Mouse (Mus musculus): ENCODE measurements at regions not wholly inside any gene's neighbourhood (a gene's known extent, or its start where the extent isn't known, plus 50 kb on each side); places are given as distances from the start of the nearest gene placed in this dataset.

DNA sequence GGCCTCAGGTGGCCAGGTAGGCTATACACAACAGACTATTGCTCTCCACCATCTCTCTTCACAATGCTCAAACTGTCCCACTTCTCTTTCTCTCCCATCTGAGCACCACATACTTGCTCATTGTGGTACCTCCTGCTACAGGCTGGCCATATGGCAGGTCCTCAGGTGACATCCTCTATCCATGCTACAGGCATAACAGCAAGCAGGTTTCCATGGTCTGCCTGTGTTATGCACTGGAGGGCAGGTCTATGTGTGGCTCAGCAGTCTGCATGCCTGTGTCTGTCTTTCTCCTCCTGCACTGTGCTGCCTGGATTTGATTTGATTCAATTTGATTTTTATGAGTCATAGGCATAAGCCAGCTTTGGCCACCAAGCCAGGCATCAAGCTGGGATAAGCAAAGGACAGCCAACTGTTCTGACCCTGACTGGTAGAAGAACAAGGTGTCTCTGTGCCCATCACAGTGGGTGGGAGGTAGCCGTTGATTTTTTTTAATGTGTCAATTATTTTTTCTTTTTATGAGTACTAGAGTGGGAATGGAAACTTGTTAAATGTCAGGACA, 118.8 kb upstream of the Syt1 start:
- Histone ChIP-seq H3K27me3 (ENCODE audit: control insufficient read depth, insufficient read depth, low read length, poor library complexity, severe bottlenecking) (no peaks in the 10 kb centered on the region), H3K27ac (ENCODE audit: insufficient read depth, low read length) (no peak overlapping the region), H3K9me3 (replicated peaks; ENCODE audit: control insufficient read depth, insufficient read depth, low read length, poor library complexity, severe bottlenecking) (no peaks in the 10 kb centered on the region), H3K4me1 (ENCODE audit: control insufficient read depth, insufficient read depth, low read length) (no peaks in the 10 kb centered on the region), H3K9ac (ENCODE audit: low read depth, poor library complexity, severe bottlenecking) (no peak overlapping the region), H3K4me3 (ENCODE audit: low read depth, low read length) (no peak overlapping the region), H3K36me3 (ENCODE audit: control insufficient read depth, insufficient read depth, low read length, poor library complexity, severe bottlenecking) (no peaks in the 10 kb centered on the region)
- TF ChIP-seq CTCF (IDR thresholded peaks at IDR 0.05; ENCODE audit: low read depth, low read length) (no peak), EP300 (IDR thresholded peaks at IDR 0.05; ENCODE audit: insufficient read depth, low read depth, low read length) (no peak), POLR2A (IDR thresholded peaks at IDR 0.05; ENCODE audit: insufficient read depth, low read length) (no peak)

DNA sequence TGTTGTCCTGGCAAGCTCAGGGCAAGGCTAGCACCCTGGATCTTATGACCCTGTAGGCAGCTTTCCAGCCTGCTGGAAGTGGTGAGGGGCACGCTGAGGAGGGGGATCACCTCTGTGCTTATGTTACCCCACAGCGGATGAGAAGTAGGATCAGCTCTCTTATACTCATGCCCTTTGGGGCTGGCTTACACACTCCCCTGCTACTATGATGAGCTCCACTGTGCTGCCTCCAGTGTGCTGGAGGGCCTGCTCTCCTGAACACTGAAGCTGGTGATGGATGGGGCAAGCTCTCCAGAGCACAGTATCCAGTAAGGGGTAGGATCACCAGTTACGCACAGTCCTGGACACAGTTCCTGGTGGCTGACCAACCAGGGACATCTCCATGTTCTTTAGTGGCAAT, 118.3 kb upstream of the Syt1 start:
- no peak overlapping the region for H3K27ac ChIP-seq (ENCODE audit: insufficient read depth, low read length)
- TF ChIP-seq POLR2A (IDR thresholded peaks at IDR 0.05; ENCODE audit: insufficient read depth, low read length) (no peak), CTCF (IDR thresholded peaks at IDR 0.05; ENCODE audit: low read depth, low read length) (no peak), EP300 (IDR thresholded peaks at IDR 0.05; ENCODE audit: insufficient read depth, low read depth, low read length) (no peak)
- H3K36me3 ChIP-seq (ENCODE audit: control insufficient read depth, insufficient read depth, low read length, poor library complexity, severe bottlenecking), result no peaks in the 10 kb centered on the region
- no peaks in the 10 kb centered on the region for H3K4me1 ChIP-seq (ENCODE audit: control insufficient read depth, insufficient read depth, low read length)
- no peak overlapping the region for H3K9ac ChIP-seq (ENCODE audit: low read depth, poor library complexity, severe bottlenecking)
- no peak overlapping the region for H3K4me3 ChIP-seq (ENCODE audit: low read depth, low read length)
- no peaks in the 10 kb centered on the region; the same call in 1 of the 2 replicates for H3K27me3 ChIP-seq (ENCODE audit: control insufficient read depth, insufficient read depth, low read length, poor library complexity, severe bottlenecking)
- no peaks in the 10 kb centered on the region for H3K9me3 ChIP-seq (replicated peaks; ENCODE audit: control insufficient read depth, insufficient read depth, low read length, poor library complexity, severe bottlenecking)

DNA sequence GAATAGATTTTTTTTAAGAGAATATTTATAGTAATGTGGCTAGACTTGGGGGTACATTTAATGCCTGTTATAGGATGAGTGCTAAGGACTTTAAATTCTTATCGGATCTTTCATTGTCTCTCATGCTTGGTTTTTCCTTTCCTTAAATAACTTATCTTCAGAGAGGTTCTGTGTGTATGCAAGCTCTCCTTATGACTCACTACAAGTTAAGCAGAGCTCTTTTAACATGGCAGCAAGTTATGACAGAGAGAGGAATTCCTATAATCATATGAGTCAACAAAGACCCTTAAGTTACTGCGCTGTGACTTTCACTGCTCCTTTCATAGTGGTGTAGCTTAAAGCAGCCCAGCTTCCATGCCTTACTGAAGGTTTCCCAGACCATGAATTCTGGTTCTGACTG, 115.9 kb upstream of the Syt1 start:
- TF ChIP-seq POLR2A (IDR thresholded peaks at IDR 0.05; ENCODE audit: insufficient read depth, low read length) (no peak), EP300 (IDR thresholded peaks at IDR 0.05; ENCODE audit: insufficient read depth, low read depth, low read length) (no peak)
- Histone ChIP-seq H3K36me3 (ENCODE audit: control insufficient read depth, insufficient read depth, low read length, poor library complexity, severe bottlenecking) (no peaks in the 10 kb centered on the region), H3K4me1 (ENCODE audit: control insufficient read depth, insufficient read depth, low read length) (no peaks in the 10 kb centered on the region), H3K27ac (ENCODE audit: insufficient read depth, low read length) (no peak overlapping the region), H3K9ac (ENCODE audit: low read depth, poor library complexity, severe bottlenecking) (no peak overlapping the region), H3K4me3 (ENCODE audit: low read depth, low read length) (no peak overlapping the region), H3K27me3 (ENCODE audit: control insufficient read depth, insufficient read depth, low read length, poor library complexity, severe bottlenecking) (no peaks in the 10 kb centered on the region; the same call in 1 of the 2 replicates), H3K9me3 (replicated peaks; ENCODE audit: control insufficient read depth, insufficient read depth, low read length, poor library complexity, severe bottlenecking) (no peaks in the 10 kb centered on the region)

DNA sequence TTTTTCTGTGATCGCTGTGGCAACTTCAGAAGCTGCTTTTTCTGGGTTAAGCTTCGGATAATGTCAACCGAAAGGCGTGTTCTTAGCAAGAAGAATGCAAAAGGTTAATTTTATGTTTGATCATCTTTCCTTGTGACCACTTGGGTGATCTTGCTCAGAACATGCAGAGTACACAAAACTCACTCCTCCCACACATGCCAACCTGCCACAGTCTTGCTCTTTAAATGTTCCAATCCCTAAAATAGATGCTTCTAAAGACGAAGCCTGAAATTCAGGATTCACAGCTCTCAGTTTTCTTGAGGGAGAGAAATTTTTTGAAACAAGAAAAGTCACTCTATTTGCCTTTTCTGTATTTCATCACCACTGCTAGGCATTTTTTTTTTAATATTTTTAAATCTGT, 106.4 kb upstream of the Syt1 start:
- no peaks in the 10 kb centered on the region for H3K27me3 ChIP-seq (ENCODE audit: control insufficient read depth, insufficient read depth, low read length, poor library complexity, severe bottlenecking)
- no peak overlapping the region for H3K4me3 ChIP-seq (ENCODE audit: low read depth, low read length)
- no peak overlapping the region for H3K9ac ChIP-seq (ENCODE audit: low read depth, poor library complexity, severe bottlenecking)
- no peaks in the 10 kb centered on the region for H3K36me3 ChIP-seq (ENCODE audit: control insufficient read depth, insufficient read depth, low read length, poor library complexity, severe bottlenecking)
- no peaks in the 10 kb centered on the region for H3K4me1 ChIP-seq (ENCODE audit: control insufficient read depth, insufficient read depth, low read length)
- no peaks in the 10 kb centered on the region for H3K9me3 ChIP-seq (replicated peaks; ENCODE audit: control insufficient read depth, insufficient read depth, low read length, poor library complexity, severe bottlenecking)
- H3K27ac ChIP-seq (ENCODE audit: insufficient read depth, low read length), result no peak overlapping the region
- TF ChIP-seq EP300 (IDR thresholded peaks at IDR 0.05; ENCODE audit: insufficient read depth, low read depth, low read length) (no peak), POLR2A (IDR thresholded peaks at IDR 0.05; ENCODE audit: insufficient read depth, low read length) (no peak), CTCF (IDR thresholded peaks at IDR 0.05; ENCODE audit: low read depth, low read length) (no peak)

DNA sequence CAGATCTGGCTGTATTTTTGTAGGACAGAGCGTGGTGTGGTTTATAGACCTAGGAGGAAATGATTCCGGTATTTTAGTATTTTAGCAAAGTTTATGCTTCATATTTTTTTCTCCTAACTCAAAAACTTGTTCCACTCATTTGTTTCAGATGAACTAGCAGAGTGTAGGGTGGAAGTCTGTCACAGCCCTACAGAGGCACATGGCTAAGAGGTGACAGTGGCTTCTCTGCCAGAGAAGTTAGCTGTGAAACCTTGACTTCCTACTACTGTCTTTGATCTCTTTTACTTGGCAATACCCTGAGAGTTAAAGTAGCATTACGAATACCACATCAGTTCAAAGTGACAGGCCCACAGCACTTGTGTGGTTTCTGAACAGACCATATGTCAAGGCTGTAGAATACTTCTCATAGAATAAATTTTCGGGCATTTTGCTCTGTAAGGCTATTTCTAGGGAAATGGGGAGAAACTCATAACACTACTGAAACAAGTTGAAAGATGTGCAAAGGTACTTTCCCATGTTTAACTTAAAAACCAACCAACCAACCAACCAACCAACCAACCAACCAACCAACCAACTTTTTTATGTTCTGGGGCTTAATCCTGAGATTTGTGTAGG, 104.3 kb upstream of the Syt1 start:
- no peaks in the 10 kb centered on the region for H3K27me3 ChIP-seq (ENCODE audit: control insufficient read depth, insufficient read depth, low read length, poor library complexity, severe bottlenecking)

DNA sequence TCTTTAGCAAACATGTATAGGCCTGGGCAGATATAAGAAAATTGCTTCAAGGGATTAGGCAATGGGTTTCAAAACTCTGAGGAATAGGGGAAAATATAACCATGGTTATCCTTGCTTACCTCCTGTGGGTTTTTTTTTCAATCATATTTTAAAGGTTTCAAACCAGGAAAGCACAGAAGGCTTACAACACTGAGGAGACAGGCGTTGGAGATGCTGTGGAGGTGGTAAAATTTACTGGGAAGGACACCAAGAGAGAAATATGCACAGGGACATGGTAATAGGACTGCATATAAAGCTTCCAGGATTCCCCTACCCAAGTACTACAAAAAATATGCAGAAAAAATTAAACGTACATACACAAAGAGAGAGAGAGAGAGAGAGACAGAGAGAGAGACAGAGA, 95.0 kb upstream of the Syt1 start:
- H3K9me3 ChIP-seq (replicated peaks; ENCODE audit: control insufficient read depth, insufficient read depth, low read length, poor library complexity, severe bottlenecking), result no peaks in the 10 kb centered on the region
- TF ChIP-seq CTCF (IDR thresholded peaks at IDR 0.05; ENCODE audit: low read depth, low read length), result no peak
- TF ChIP-seq EP300 (IDR thresholded peaks at IDR 0.05; ENCODE audit: insufficient read depth, low read depth, low read length), result no peak
- no peak for TF ChIP-seq POLR2A (IDR thresholded peaks at IDR 0.05; ENCODE audit: insufficient read depth, low read length)
- H3K27me3 ChIP-seq (ENCODE audit: control insufficient read depth, insufficient read depth, low read length, poor library complexity, severe bottlenecking), result no peaks in the 10 kb centered on the region
- H3K4me3 ChIP-seq (ENCODE audit: low read depth, low read length), result no peak overlapping the region
- H3K27ac ChIP-seq (ENCODE audit: insufficient read depth, low read length), result no peak overlapping the region
- no peaks in the 10 kb centered on the region for H3K4me1 ChIP-seq (ENCODE audit: control insufficient read depth, insufficient read depth, low read length)
- no peak overlapping the region for H3K9ac ChIP-seq (ENCODE audit: low read depth, poor library complexity, severe bottlenecking)
- no peaks in the 10 kb centered on the region for H3K36me3 ChIP-seq (ENCODE audit: control insufficient read depth, insufficient read depth, low read length, poor library complexity, severe bottlenecking)

More for the DNA sequence above, 104.3 kb upstream of the Syt1 start:
- no peak overlapping the region for H3K9ac ChIP-seq (ENCODE audit: low read depth, poor library complexity, severe bottlenecking)
- H3K4me3 ChIP-seq (ENCODE audit: low read depth, low read length), result no peak overlapping the region
- H3K27ac ChIP-seq (ENCODE audit: insufficient read depth, low read length), result no peak overlapping the region
- TF ChIP-seq EP300 (IDR thresholded peaks at IDR 0.05; ENCODE audit: insufficient read depth, low read depth, low read length), result no peak
- TF ChIP-seq CTCF (IDR thresholded peaks at IDR 0.05; ENCODE audit: low read depth, low read length), result no peak
- no peak for TF ChIP-seq POLR2A (IDR thresholded peaks at IDR 0.05; ENCODE audit: insufficient read depth, low read length)
- no peaks in the 10 kb centered on the region for H3K36me3 ChIP-seq (ENCODE audit: control insufficient read depth, insufficient read depth, low read length, poor library complexity, severe bottlenecking)
- no peaks in the 10 kb centered on the region for H3K9me3 ChIP-seq (replicated peaks; ENCODE audit: control insufficient read depth, insufficient read depth, low read length, poor library complexity, severe bottlenecking)
- H3K4me1 ChIP-seq (ENCODE audit: control insufficient read depth, insufficient read depth, low read length), result no peaks in the 10 kb centered on the region

All from ES-Bruce4 (cell line).